Comparison of ENCODE assay signal across 9 mouse cellular contexts in the genomic region with DNA sequence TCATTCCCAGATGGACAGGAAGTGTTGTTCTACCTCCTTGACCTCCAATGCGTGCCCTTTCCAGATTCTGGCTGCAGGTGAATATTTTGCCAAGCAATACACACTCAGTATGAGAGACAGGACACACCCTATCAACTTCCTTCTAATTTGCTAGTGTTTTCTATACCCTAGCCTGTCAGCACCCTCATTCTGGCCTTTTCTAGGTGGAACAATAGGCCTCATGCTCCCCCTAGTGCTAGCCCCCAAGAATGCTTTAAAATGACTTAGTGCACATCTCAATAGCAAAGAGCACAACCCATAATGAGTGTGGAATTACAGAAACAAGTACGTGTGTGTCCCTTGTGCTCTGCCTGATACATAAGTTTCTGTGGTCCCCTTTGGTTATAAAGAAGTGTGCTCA.
A peak's percentile ranks its signal among the peaks of the same experiment; 100 is the strongest.
DNase-seq lines count a peak whose midpoint lies in the region; ATAC-seq and TF ChIP-seq lines count a peak whose summit lies in the region.
"Had no signal": no experiment of that assay in that cellular context is flagged by ENCODE, and none has a peak within 500 bp of the region (broad histone marks: within the 10 kb centered on the region; RNA-seq: fewer than 3 reads in every experiment).

No protein-coding gene starts in this region.

- no peak overlapping the region for H3K9ac ChIP-seq in midbrain, embryonic 12.5 days (replicated peaks)
- H3K9ac ChIP-seq: stomach, embryonic 15.5 days had no signal

- peak; percentile 47; the same call in 1 of the 2 replicates for ATAC-seq in midbrain, embryonic 12.5 days (ENCODE audit: low FRiP score, low read depth)
- ATAC-seq in inflammation-experienced regulatory T-cells, adult 6 months: no peak

- 51% methylated on average over 2 of the region's 2 CpGs for whole genome bisulfite sequencing in midbrain, embryonic 12.5 days

- H3K27me3 ChIP-seq in midbrain, embryonic 12.5 days: no peaks in the 10 kb centered on the region
- H3K27me3 ChIP-seq: stomach, embryonic 15.5 days had no signal

- TF ChIP-seq CTCF in layer of hippocampus, adult 2 months (conservative IDR thresholded peaks at IDR 0.05): peak; percentile 76

- H3K36me3 ChIP-seq in midbrain, embryonic 12.5 days: no peaks in the 10 kb centered on the region
- H3K36me3 ChIP-seq: stomach, embryonic 15.5 days had no signal

- no peak overlapping the region for H3K27ac ChIP-seq in layer of hippocampus, adult 2 months
- H3K27ac ChIP-seq in midbrain, embryonic 12.5 days (replicated peaks): no peak overlapping the region
- H3K27ac ChIP-seq: stomach, embryonic 15.5 days had no signal

- H3K4me2 ChIP-seq in midbrain, embryonic 12.5 days (replicated peaks): no peak overlapping the region
- H3K4me2 ChIP-seq: stomach, embryonic 15.5 days had no signal

- H3K9me3 ChIP-seq in midbrain, embryonic 12.5 days: 0 out of 2 replicates have a peak, but pooled peaks cover 5% of the 10 kb centered on the region
- H3K9me3 ChIP-seq: stomach, embryonic 15.5 days had no signal

- DNase-seq in layer of hippocampus, adult 11-12 months (ENCODE audit: low spot score): peak; percentile 36
- no peak for DNase-seq in layer of hippocampus, postnatal 36 days
- DNase-seq in CD4-positive, CD25-positive, alpha-beta regulatory T cell, adult 2 months (ENCODE audit: low read depth, low spot score): peak; percentile 20
- peak; percentile 23 for DNase-seq in adipocyte (ENCODE audit: low spot score)
- DNase-seq in forelimb bud, embryonic 11.5 days (ENCODE audit: low read depth, low spot score): peak; percentile 25
- DNase-seq in layer of hippocampus, adult 2 months (ENCODE audit: low spot score in 2 of 2): peak; percentile 3 to 31

- H3K4me1 ChIP-seq in midbrain, embryonic 12.5 days: no peaks in the 10 kb centered on the region
- H3K4me1 ChIP-seq: stomach, embryonic 15.5 days had no signal

- no peak overlapping the region for H3K4me3 ChIP-seq in layer of hippocampus, adult 2 months
- H3K4me3 ChIP-seq in midbrain, embryonic 12.5 days: no peak overlapping the region
- H3K4me3 ChIP-seq: stomach, embryonic 15.5 days had no signal

Comparison
In these comparisons a context has a peak if more than half of its experiments do, and no peak if none do; other contexts are left out.
1. DNase-seq: peak in layer of hippocampus, adult 11-12 months (single experiment), CD4-positive, CD25-positive, alpha-beta regulatory T cell, adult 2 months (single experiment), adipocyte (single experiment), forelimb bud, embryonic 11.5 days (single experiment) and layer of hippocampus, adult 2 months (2 of 2); none in layer of hippocampus, postnatal 36 days (0 of 2).